Mouse (Mus musculus): ENCODE measurements around the gene Itfg2.

Itfg2 gene

GRCm38 (mm10) chr6:128435474-128435873 lies 10.7 kb upstream of the Itfg2 start:
- DNase-seq (ENCODE audit: low spot score in 2 of 2) = no peak

- no peak for DNase-seq (ENCODE audit: low spot score in 2 of 2)
These were observed 8.8 kb upstream of the Itfg2 start for GRCm38 (mm10) chr6:128433566-128433965.

GRCm38 (mm10) chr6:128432356-128432915 lies 7.7 kb upstream of the Itfg2 start:
- DNase-seq (ENCODE audit: low spot score in 2 of 2) = no peak

GRCm38 (mm10) chr6:128429826-128430225 lies 5.1 kb upstream of the Itfg2 start:
- DNase-seq (ENCODE audit: low spot score in 2 of 2) = no peak

- DNase-seq (ENCODE audit: low spot score in 2 of 2) = no peak
These were observed 4.6 kb upstream of the Itfg2 start for GRCm38 (mm10) chr6:128429300-128429699.

- no peak for DNase-seq (ENCODE audit: low spot score in 2 of 2)
These were observed 2.8 kb upstream of the Itfg2 start for GRCm38 (mm10) chr6:128427571-128427970.

GRCm38 (mm10) chr6:128425046-128425445 lies 315 bp upstream of the Itfg2 start:
- no peak for DNase-seq (ENCODE audit: low spot score in 2 of 2)

- DNase-seq (ENCODE audit: low spot score in 2 of 2) = no peak
These were observed 1.0 kb downstream of the Itfg2 start for GRCm38 (mm10) chr6:128423496-128424268.

- DNase-seq (ENCODE audit: low spot score in 2 of 2) = no peak
These were observed 3.3 kb downstream of the Itfg2 start for GRCm38 (mm10) chr6:128421480-128421879.

- DNase-seq (ENCODE audit: low spot score in 2 of 2) = no peak
These were observed 3.7 kb downstream of the Itfg2 start for GRCm38 (mm10) chr6:128421036-128421435.

GRCm38 (mm10) chr6:128418076-128418475 lies 6.7 kb downstream of the Itfg2 start:
- DNase-seq (ENCODE audit: low spot score in 2 of 2) = no peak

- DNase-seq (ENCODE audit: low spot score in 2 of 2) = no peak
These were observed 8.6 kb downstream of the Itfg2 start for GRCm38 (mm10) chr6:128416169-128416568.

- peak; percentile 41 to 76 for DNase-seq (ENCODE audit: low spot score in 2 of 2)
These were observed 13.6 kb downstream of the Itfg2 start for GRCm38 (mm10) chr6:128411115-128411514.

- DNase-seq (ENCODE audit: low spot score in 2 of 2) = no peak
These were observed 14.4 kb downstream of the Itfg2 start for GRCm38 (mm10) chr6:128410305-128410704.

- DNase-seq (ENCODE audit: low spot score in 2 of 2) = no peak
These were observed 16.1 kb downstream of the Itfg2 start for GRCm38 (mm10) chr6:128408544-128409125.

- DNase-seq (ENCODE audit: low spot score in 2 of 2) = no peak
These were observed 20.0 kb downstream of the Itfg2 start for GRCm38 (mm10) chr6:128404708-128405107.

- peak; percentile 37 to 46 for DNase-seq (ENCODE audit: low spot score in 2 of 2)
These were observed 25.1 kb downstream of the Itfg2 start for GRCm38 (mm10) chr6:128399421-128400185.

GRCm38 (mm10) chr6:128398996-128399395 lies 25.7 kb downstream of the Itfg2 start, which contains the start of gene Nrip2:
Gene Nrip2 (plus strand): TSS chr6:128399296.
- DNase-seq (ENCODE audit: low spot score in 2 of 2) = no peak

- DNase-seq (ENCODE audit: low spot score in 2 of 2) = no peak
These were observed 27.0 kb downstream of the Itfg2 start for GRCm38 (mm10) chr6:128397574-128398261.

GRCm38 (mm10) chr6:128390683-128391082 lies 34.0 kb downstream of the Itfg2 start:
- no peak for DNase-seq (ENCODE audit: low spot score in 2 of 2)

- no peak for DNase-seq (ENCODE audit: low spot score in 2 of 2)
These were observed 35.5 kb downstream of the Itfg2 start for GRCm38 (mm10) chr6:128389185-128389584.

- DNase-seq (ENCODE audit: low spot score in 2 of 2) = no peak
These were observed 39.7 kb downstream of the Itfg2 start for GRCm38 (mm10) chr6:128385026-128385425.
